ENCODE assay signal across 8 mouse cellular contexts in genomic region chr12:45466066-45466465, GRCm38 (mm10).
DNase-seq lines count a peak whose midpoint lies in the region; ATAC-seq and TF ChIP-seq lines count a peak whose summit lies in the region.
"Had no signal": no experiment of that assay in that cellular context is flagged by ENCODE, and none has a peak within 500 bp of the region (broad histone marks: within the 10 kb centered on the region; RNA-seq: fewer than 3 reads in every experiment).

No protein-coding gene starts in this region.

- no peaks in the 10 kb centered on the region for H3K27me3 ChIP-seq in forebrain, embryonic 15.5 days
- no peaks in the 10 kb centered on the region for H3K27me3 ChIP-seq in midbrain, postnatal 0 days (ENCODE audit: insufficient read depth, low read length)
- no peaks in the 10 kb centered on the region for H3K27me3 ChIP-seq in heart, embryonic 12.5 days (replicated peaks)
- H3K27me3 ChIP-seq: limb, embryonic 12.5 days had no signal

- H3K27ac ChIP-seq in forebrain, embryonic 15.5 days (replicated peaks), result 0 out of 2 replicates have a peak overlapping the region, but pooled peaks have one; percentile 34
- H3K27ac ChIP-seq in midbrain, postnatal 0 days (ENCODE audit: low read depth, low read length), result peak overlapping the region; percentile 83
- H3K27ac ChIP-seq in heart, embryonic 12.5 days (ENCODE audit: poor library complexity, severe bottlenecking), result no peak overlapping the region
- H3K27ac ChIP-seq: limb, embryonic 12.5 days had no signal

- peak; percentile 93 for ATAC-seq in forebrain, embryonic 15.5 days (replicated peaks)
- peak; percentile 96 for ATAC-seq in midbrain, postnatal 0 days (ENCODE audit: low FRiP score)
- ATAC-seq in heart, embryonic 12.5 days (ENCODE audit: insufficient number of reproducible peaks, low FRiP score), result no peak

- WGBS in forebrain, embryonic 15.5 days, result 65% methylated on average over 3 of the region's 3 CpGs
- 25% methylated on average over 3 of the region's 3 CpGs for WGBS in midbrain, postnatal 0 days
- WGBS in heart, embryonic 12.5 days, result 56% methylated on average over 3 of the region's 3 CpGs

- no peaks in the 10 kb centered on the region for H3K36me3 ChIP-seq in forebrain, embryonic 15.5 days
- H3K36me3 ChIP-seq in midbrain, postnatal 0 days (ENCODE audit: insufficient read depth, low read length), result no peaks in the 10 kb centered on the region
- no peaks in the 10 kb centered on the region for H3K36me3 ChIP-seq in heart, embryonic 12.5 days
- H3K36me3 ChIP-seq: limb, embryonic 12.5 days had no signal

- H3K4me1 ChIP-seq in forebrain, embryonic 15.5 days, result peaks cover 12% of the 10 kb centered on the region
- H3K4me1 ChIP-seq in midbrain, postnatal 0 days (ENCODE audit: insufficient read depth, low read length), result no peaks in the 10 kb centered on the region
- H3K4me1 ChIP-seq in heart, embryonic 12.5 days (replicated peaks), result no peaks in the 10 kb centered on the region
- H3K4me1 ChIP-seq: limb, embryonic 12.5 days had no signal

- no peak for TF ChIP-seq POLR2A in brain, embryonic 14.5 days (IDR thresholded peaks at IDR 0.05; ENCODE audit: borderline replicate concordance, extremely low read depth, insufficient read depth, insufficient read length, poor library complexity, severe bottlenecking)

- no peak overlapping the region for H3K4me2 ChIP-seq in forebrain, embryonic 15.5 days (replicated peaks)
- H3K4me2 ChIP-seq in midbrain, postnatal 0 days (ENCODE audit: low read depth, low read length, poor library complexity, severe bottlenecking), result peak overlapping the region; percentile 23
- H3K4me2 ChIP-seq in heart, embryonic 12.5 days, result no peak overlapping the region
- H3K4me2 ChIP-seq: limb, embryonic 12.5 days had no signal

- TF ChIP-seq CTCF in brain, embryonic 14.5 days (IDR thresholded peaks at IDR 0.05; ENCODE audit: borderline replicate concordance, extremely low read depth, insufficient read depth, insufficient read length), result peak; percentile 76
- peak; percentile 89 for TF ChIP-seq CTCF in midbrain, postnatal 0 days (IDR thresholded peaks at IDR 0.05)

- no peak overlapping the region for H3K4me3 ChIP-seq in forebrain, embryonic 15.5 days
- H3K4me3 ChIP-seq in midbrain, postnatal 0 days (ENCODE audit: low read depth, low read length), result no peak overlapping the region
- no peak overlapping the region for H3K4me3 ChIP-seq in heart, embryonic 12.5 days
- H3K4me3 ChIP-seq: limb, embryonic 12.5 days had no signal

- DNase-seq in Muller cell, postnatal 12 days (ENCODE audit: inconsistent ontology term), result peak; percentile 22
- peak; percentile 94 for DNase-seq in brain, embryonic 14.5 days (ENCODE audit: low read depth)
- DNase-seq in layer of hippocampus, adult 11-12 months (ENCODE audit: low spot score), result peak; percentile 72
- DNase-seq in midbrain, postnatal 0 days (ENCODE audit: low spot score), result peak; percentile 93
- no peak for DNase-seq in spleen, postnatal 14 days (ENCODE audit: low spot score in 2 of 2)

- H3K9ac ChIP-seq in forebrain, embryonic 15.5 days (replicated peaks), result 0 out of 2 replicates have a peak overlapping the region, but pooled peaks have one; percentile 7
- peak overlapping the region; percentile 20; the same call in 1 of the 2 replicates for H3K9ac ChIP-seq in midbrain, postnatal 0 days (replicated peaks; ENCODE audit: low read length, poor library complexity, severe bottlenecking)
- H3K9ac ChIP-seq in heart, embryonic 12.5 days, result no peak overlapping the region
- H3K9ac ChIP-seq: limb, embryonic 12.5 days had no signal

- no peaks in the 10 kb centered on the region for H3K9me3 ChIP-seq in forebrain, embryonic 15.5 days
- no peaks in the 10 kb centered on the region for H3K9me3 ChIP-seq in midbrain, postnatal 0 days (ENCODE audit: low read length)
- H3K9me3 ChIP-seq in heart, embryonic 12.5 days (replicated peaks), result no peaks in the 10 kb centered on the region
- H3K9me3 ChIP-seq: limb, embryonic 12.5 days had no signal

Comparison
In these comparisons a context has a peak if more than half of its experiments do, and no peak if none do; other contexts are left out.
1. DNase-seq: peak in Muller cell, postnatal 12 days (single experiment), brain, embryonic 14.5 days (single experiment), layer of hippocampus, adult 11-12 months (single experiment) and midbrain, postnatal 0 days (single experiment); none in spleen, postnatal 14 days (0 of 2).